Mouse (Mus musculus): Measurements from ENCODE around the gene Fpgs. TPM values are rescaled to one million over a fixed set of nuclear protein-coding genes. Genes with fewer than 3 reads are reported as not detected.
A peak's percentile ranks its signal among the peaks of the same experiment; 100 is the strongest.

Gene Fpgs
- polyA plus RNA-seq, 1 experiment from 2014 or later: 32.7 TPM

GRCm38 (mm10) chr2:32724832-32725790 lies 21.2 kb upstream of the Fpgs start:
- no peak overlapping the region for H3K4me2 ChIP-seq
- WGBS: 67% methylated on average over 16 of the region's 16 CpGs
- no peaks in the 10 kb centered on the region for H3K9me3 ChIP-seq (ENCODE audit: low read depth, low read length)
- ATAC-seq (ENCODE audit: insufficient read depth) (no peak), DNase-seq (no peak)
- peak overlapping the region; percentile 43; the same call in 1 of the 2 replicates for H3K27ac ChIP-seq (ENCODE audit: low read depth)
- H3K4me3 ChIP-seq (ENCODE audit: low read depth, low read length): no peak overlapping the region
- H3K9ac ChIP-seq: no peak overlapping the region
- no peaks in the 10 kb centered on the region for H3K27me3 ChIP-seq (ENCODE audit: insufficient read depth, low read length)
- TF ChIP-seq CTCF (IDR thresholded peaks at IDR 0.05; ENCODE audit: low read depth): no peak
- H3K4me1 ChIP-seq (ENCODE audit: insufficient read depth): peaks cover 8% of the 10 kb centered on the region
- peaks cover 4% of the 10 kb centered on the region; the same call in 1 of the 2 replicates for H3K36me3 ChIP-seq (ENCODE audit: insufficient read depth)

- ATAC-seq (ENCODE audit: insufficient read depth): no peak
Observed at GRCm38 (mm10) chr2:32724149-32724548, 20.2 kb upstream of the Fpgs start.

GRCm38 (mm10) chr2:32722581-32722980 lies 18.6 kb upstream of the Fpgs start:
- H3K27me3 ChIP-seq (ENCODE audit: insufficient read depth, low read length): no peaks in the 10 kb centered on the region
- 41% methylated on average over 3 of the region's 3 CpGs for WGBS

More at GRCm38 (mm10) chr2:32724149-32724548, 20.2 kb upstream of the Fpgs start:
- Histone ChIP-seq H3K9me3 (ENCODE audit: low read depth, low read length) (no peaks in the 10 kb centered on the region), H3K9ac (no peak overlapping the region), H3K4me1 (ENCODE audit: insufficient read depth) (peaks cover 8% of the 10 kb centered on the region), H3K36me3 (ENCODE audit: insufficient read depth) (peaks cover 4% of the 10 kb centered on the region; the same call in 1 of the 2 replicates), H3K27ac (ENCODE audit: low read depth) (no peak overlapping the region), H3K4me2 (no peak overlapping the region), H3K27me3 (ENCODE audit: insufficient read depth, low read length) (no peaks in the 10 kb centered on the region), H3K4me3 (ENCODE audit: low read depth, low read length) (no peak overlapping the region)
- TF ChIP-seq CTCF (IDR thresholded peaks at IDR 0.05; ENCODE audit: low read depth): no peak
- no peak for DNase-seq
- WGBS: 70% methylated on average over 4 of the region's 4 CpGs

GRCm38 (mm10) chr2:32722046-32722445 lies 18.1 kb upstream of the Fpgs start:
- H3K9ac ChIP-seq: peak overlapping the region; percentile 39; the same call in 1 of the 2 replicates
- TF ChIP-seq CTCF (IDR thresholded peaks at IDR 0.05; ENCODE audit: low read depth): no peak
- 47% methylated on average over 6 of the region's 6 CpGs for WGBS

More at GRCm38 (mm10) chr2:32722581-32722980, 18.6 kb upstream of the Fpgs start:
- H3K9me3 ChIP-seq (ENCODE audit: low read depth, low read length): no peaks in the 10 kb centered on the region
- ATAC-seq (ENCODE audit: insufficient read depth): no peak
- H3K4me2 ChIP-seq: peak overlapping the region; percentile 54
- peaks cover 8% of the 10 kb centered on the region for H3K4me1 ChIP-seq (ENCODE audit: insufficient read depth)
- H3K4me3 ChIP-seq (ENCODE audit: low read depth, low read length): no peak overlapping the region
- TF ChIP-seq CTCF (IDR thresholded peaks at IDR 0.05; ENCODE audit: low read depth): no peak
- H3K36me3 ChIP-seq (ENCODE audit: insufficient read depth): peaks cover 4% of the 10 kb centered on the region; the same call in 1 of the 2 replicates
- no peak for DNase-seq
- H3K27ac ChIP-seq (ENCODE audit: low read depth): no peak overlapping the region
- H3K9ac ChIP-seq: no peak overlapping the region

GRCm38 (mm10) chr2:32720681-32721229 lies 16.8 kb upstream of the Fpgs start, which contains the start of gene Sh2d3c:
Gene Sh2d3c (plus strand): TSS chr2:32721055.
- Histone ChIP-seq H3K27ac (ENCODE audit: low read depth) (peak within 1 kb of the TSS; percentile 67; the same call in 1 of the 2 replicates), H3K9ac (peak within 1 kb of the TSS; percentile 39), H3K36me3 (ENCODE audit: insufficient read depth) (peaks cover 4% of the 10 kb centered on the region; the same call in 1 of the 2 replicates), H3K9me3 (ENCODE audit: low read depth, low read length) (no peaks in the 10 kb centered on the region), H3K27me3 (ENCODE audit: insufficient read depth, low read length) (no peaks in the 10 kb centered on the region), H3K4me3 (ENCODE audit: low read depth, low read length) (peak within 1 kb of the TSS; percentile 30), H3K4me1 (ENCODE audit: insufficient read depth) (peaks cover 8% of the 10 kb centered on the region), H3K4me2 (peak within 1 kb of the TSS; percentile 54)
- WGBS: 28% methylated on average over 8 of the region's 8 CpGs
- peak; percentile 67 for ATAC-seq (ENCODE audit: insufficient read depth)
- no peak for TF ChIP-seq CTCF (IDR thresholded peaks at IDR 0.05; ENCODE audit: low read depth)
- DNase-seq: peak; percentile 64

More at GRCm38 (mm10) chr2:32722046-32722445, 18.1 kb upstream of the Fpgs start:
- peaks cover 4% of the 10 kb centered on the region; the same call in 1 of the 2 replicates for H3K36me3 ChIP-seq (ENCODE audit: insufficient read depth)
- peak overlapping the region; percentile 54 for H3K4me2 ChIP-seq
- H3K9me3 ChIP-seq (ENCODE audit: low read depth, low read length): no peaks in the 10 kb centered on the region
- H3K27ac ChIP-seq (ENCODE audit: low read depth): no peak overlapping the region
- H3K4me3 ChIP-seq (ENCODE audit: low read depth, low read length): peak overlapping the region; percentile 30
- no peaks in the 10 kb centered on the region for H3K27me3 ChIP-seq (ENCODE audit: insufficient read depth, low read length)
- ATAC-seq (ENCODE audit: insufficient read depth) (no peak), DNase-seq (no peak)
- H3K4me1 ChIP-seq (ENCODE audit: insufficient read depth): peaks cover 8% of the 10 kb centered on the region

GRCm38 (mm10) chr2:32720053-32720452 lies 16.1 kb upstream of the Fpgs start:
- DNase-seq (no peak), ATAC-seq (ENCODE audit: insufficient read depth) (no peak)
- Histone ChIP-seq H3K36me3 (ENCODE audit: insufficient read depth) (peaks cover under 1% of the 10 kb centered on the region; the same call in 1 of the 2 replicates), H3K4me3 (ENCODE audit: low read depth, low read length) (no peak overlapping the region), H3K4me2 (no peak overlapping the region), H3K27me3 (ENCODE audit: insufficient read depth, low read length) (no peaks in the 10 kb centered on the region), H3K4me1 (ENCODE audit: insufficient read depth) (peaks cover 8% of the 10 kb centered on the region), H3K27ac (ENCODE audit: low read depth) (no peak overlapping the region), H3K9ac (no peak overlapping the region), H3K9me3 (ENCODE audit: low read depth, low read length) (no peaks in the 10 kb centered on the region)
- no peak for TF ChIP-seq CTCF (IDR thresholded peaks at IDR 0.05; ENCODE audit: low read depth)
- WGBS: 83% methylated on average over 3 of the region's 3 CpGs

Data from lung, embryonic 14.5 days (tissue).